Mouse (Mus musculus): Measurements from ENCODE around the gene Pet100. TPM values are rescaled to one million over a fixed set of nuclear protein-coding genes. Genes with fewer than 3 reads are reported as not detected.
A peak's percentile ranks its signal among the peaks of the same experiment; 100 is the strongest.
"Not testable (repeated sequence)": the region's sequence is repeated elsewhere in the genome, so short reads cannot be mapped to it uniquely, and the experiment has no call there.

Gene Pet100
- 10 to 100 TPM; 80.0 to 95.8 TPM for total RNA-seq (2021)
- long read RNA-seq, experiment 1, transcript Pet100-201 (4 exons, 1,193 nt): major isoform, 22 of 29 reads
- long read RNA-seq, experiment 1, partial matches to known transcripts: 3 of 29 reads
- long read RNA-seq, experiment 1, other reads (novel, unspliced or antisense): 1 of 29 reads
- long read RNA-seq, experiment 2, transcript Pet100-201 (4 exons, 1,193 nt): major isoform, 43 of 50 reads
- long read RNA-seq, experiment 2, partial matches to known transcripts: 7 of 50 reads
- long read RNA-seq, experiment 2, other reads (novel, unspliced or antisense): 0 of 50 reads

GRCm38 (mm10) chr8:3621199-3621970 is at the start of gene Pet100, which contains the start of gene Xab2:
Gene Pet100 (plus strand): TSS chr8:3621548.
Gene Xab2 (minus strand): TSS chr8:3621316.
- peak; percentile 99 to 100 for DNase-seq (ENCODE audit: low spot score in 2 of 2)

DNA sequence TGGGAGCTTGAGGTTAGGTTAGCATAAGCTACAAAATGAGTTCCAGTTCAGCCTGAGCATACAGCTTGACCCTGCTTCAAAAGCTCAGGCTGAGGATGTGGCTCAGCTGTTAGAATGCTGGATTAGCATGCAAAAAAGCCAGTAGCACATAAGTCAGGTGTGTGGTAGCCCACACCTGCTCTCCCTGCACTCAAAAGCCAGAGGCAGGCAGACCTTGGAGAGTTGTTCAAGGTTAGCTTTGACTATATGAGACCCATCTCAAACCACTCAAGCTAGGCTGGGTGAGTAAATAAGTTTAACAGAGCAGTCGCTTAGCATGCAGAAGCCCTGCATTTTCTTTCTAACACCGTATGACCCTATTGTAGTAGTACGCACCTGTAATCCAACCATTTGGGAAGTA is 46.8 kb upstream of the Pet100 start:
- DNase-seq (ENCODE audit: low spot score in 2 of 2): no peak

- no peak for DNase-seq (ENCODE audit: low spot score in 2 of 2)
These were observed 45.0 kb upstream of the Pet100 start for GRCm38 (mm10) chr8:3576211-3576960.

GRCm38 (mm10) chr8:3579390-3580364 is 41.7 kb upstream of the Pet100 start:
- no peak for DNase-seq (ENCODE audit: low spot score in 2 of 2)

DNA sequence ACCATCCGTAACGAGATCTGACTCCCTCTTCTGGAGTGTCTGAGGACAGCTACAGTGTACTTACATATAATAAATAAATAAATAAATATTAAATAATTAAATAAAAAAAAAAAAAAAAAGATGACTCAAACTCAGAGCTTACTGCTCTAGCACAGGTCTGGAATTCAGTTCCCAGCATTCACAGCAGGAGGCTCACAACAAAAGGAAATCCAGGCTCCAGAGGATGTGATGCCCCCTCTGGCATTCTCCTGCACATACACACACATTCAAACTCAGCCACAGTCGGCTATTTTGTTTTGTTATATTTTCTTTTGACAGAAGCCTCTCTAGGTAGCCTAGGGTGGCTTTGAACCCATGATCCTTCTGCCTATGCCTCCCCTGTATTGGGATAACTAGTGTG is 39.4 kb upstream of the Pet100 start:
- not testable (repeated sequence) for DNase-seq (ENCODE audit: low spot score in 2 of 2)

GRCm38 (mm10) chr8:3586452-3586851 is 34.9 kb upstream of the Pet100 start:
- DNase-seq (ENCODE audit: low spot score in 2 of 2): no peak

GRCm38 (mm10) chr8:3586993-3587390 is 34.4 kb upstream of the Pet100 start, which contains the start of gene Camsap3:
Gene Camsap3 (plus strand): TSS chr8:3587293.
- no peak for DNase-seq (ENCODE audit: low spot score in 2 of 2)

- DNase-seq (ENCODE audit: low spot score in 2 of 2): peak in 1 of 2 experiments; percentile 65
These were observed 33.7 kb upstream of the Pet100 start for GRCm38 (mm10) chr8:3587391-3588257.

GRCm38 (mm10) chr8:3588258-3588633 is 33.1 kb upstream of the Pet100 start:
- DNase-seq (ENCODE audit: low spot score in 2 of 2): peak in 1 of 2 experiments; percentile 9

DNA sequence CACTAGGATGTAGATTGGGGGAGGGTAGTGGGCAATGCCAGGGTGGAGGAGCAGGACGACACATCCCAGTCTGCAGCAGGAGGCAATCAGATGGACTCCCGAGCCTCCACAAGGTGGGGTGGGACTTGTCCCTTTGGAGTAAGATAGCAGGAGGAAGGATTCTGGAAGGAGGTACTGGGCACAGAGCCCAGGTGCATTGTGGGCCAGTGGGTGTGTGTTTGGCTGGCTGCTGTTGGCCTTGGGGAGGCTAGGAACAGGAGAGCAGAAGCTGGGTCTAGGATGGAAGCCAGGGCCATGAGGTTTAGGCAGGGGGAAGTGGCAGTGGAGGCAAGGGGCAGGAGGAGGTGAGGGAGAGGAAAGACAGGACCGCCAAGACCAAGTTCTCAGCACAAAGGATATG is 27.9 kb upstream of the Pet100 start:
- peak in 1 of 2 experiments; percentile 3 for DNase-seq (ENCODE audit: low spot score in 2 of 2)

- DNase-seq (ENCODE audit: low spot score in 2 of 2): no peak
These were observed 26.9 kb upstream of the Pet100 start for GRCm38 (mm10) chr8:3594466-3594865.

- no peak for DNase-seq (ENCODE audit: low spot score in 2 of 2)
These were observed 23.3 kb upstream of the Pet100 start for GRCm38 (mm10) chr8:3598054-3598453.

DNA sequence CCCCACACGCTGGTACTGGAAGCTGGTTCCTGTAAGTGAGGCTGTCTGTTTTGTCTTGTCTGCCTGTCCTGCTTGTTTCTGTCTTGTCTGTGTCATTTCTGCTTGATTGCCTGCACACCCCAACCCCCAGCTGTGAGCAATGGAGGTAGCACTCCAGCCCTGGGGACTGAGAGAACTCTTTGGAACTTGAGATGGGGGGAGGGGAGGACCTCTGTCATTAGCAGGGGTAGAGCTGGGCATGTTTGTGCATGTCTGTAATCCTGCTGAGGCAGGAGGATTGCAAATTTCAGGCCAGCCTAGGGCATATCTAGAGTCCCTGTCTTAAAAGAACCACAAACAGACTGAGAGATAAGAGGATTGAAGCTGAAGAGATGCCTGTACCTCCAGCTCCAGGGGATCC is 22.1 kb upstream of the Pet100 start:
- no peak for DNase-seq (ENCODE audit: low spot score in 2 of 2)

- no peak for DNase-seq (ENCODE audit: low spot score in 2 of 2)
These were observed 20.9 kb upstream of the Pet100 start for GRCm38 (mm10) chr8:3600401-3600800.

GRCm38 (mm10) chr8:3603439-3603838 is 17.9 kb upstream of the Pet100 start:
- DNase-seq (ENCODE audit: low spot score in 2 of 2): no peak

GRCm38 (mm10) chr8:3606593-3606992 is 14.8 kb upstream of the Pet100 start:
- DNase-seq (ENCODE audit: low spot score in 2 of 2): no peak

GRCm38 (mm10) chr8:3607822-3608221 is 13.5 kb upstream of the Pet100 start:
- no peak for DNase-seq (ENCODE audit: low spot score in 2 of 2)

DNA sequence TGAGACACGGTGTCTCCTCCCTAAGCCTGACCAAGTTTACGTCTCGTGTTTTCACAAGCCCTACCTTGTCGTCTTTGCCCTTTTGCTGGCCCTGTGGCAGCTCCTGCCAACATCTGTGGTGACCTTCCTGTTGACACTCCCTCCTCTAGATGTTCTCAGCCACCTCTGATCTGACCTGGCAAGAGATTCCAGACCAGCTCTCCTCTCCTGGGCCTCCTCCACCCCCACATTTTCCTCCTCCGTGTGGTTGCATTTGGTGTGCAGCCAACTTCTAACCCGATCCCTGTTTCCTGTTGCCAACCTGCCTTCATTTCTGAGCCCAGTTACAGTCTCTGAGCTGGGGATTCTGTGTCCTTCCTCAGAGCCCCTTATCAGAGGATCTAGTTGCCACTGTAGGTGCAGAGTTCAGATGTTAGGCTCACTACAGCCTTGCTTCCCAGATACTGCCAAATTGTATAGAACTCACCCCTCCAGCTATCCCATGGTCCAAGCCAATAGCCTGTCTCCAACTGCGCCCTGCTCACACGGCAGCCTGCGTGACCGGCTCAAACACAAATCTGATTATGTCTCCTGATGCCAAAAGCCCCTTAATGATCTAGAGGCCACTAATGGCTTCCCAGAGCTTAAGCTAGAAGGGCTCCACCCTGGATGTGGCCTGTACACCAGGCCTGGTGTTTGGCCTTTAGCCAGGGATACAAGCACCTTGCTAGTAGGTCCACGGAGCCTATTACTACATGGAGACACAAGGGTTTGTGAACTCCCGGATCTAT is 12.1 kb upstream of the Pet100 start:
- DNase-seq (ENCODE audit: low spot score in 2 of 2): no peak

GRCm38 (mm10) chr8:3609816-3610150 is 11.6 kb upstream of the Pet100 start:
- no peak for DNase-seq (ENCODE audit: low spot score in 2 of 2)
